ENCODE assay signal across 8 mouse cellular contexts in the genomic region with DNA sequence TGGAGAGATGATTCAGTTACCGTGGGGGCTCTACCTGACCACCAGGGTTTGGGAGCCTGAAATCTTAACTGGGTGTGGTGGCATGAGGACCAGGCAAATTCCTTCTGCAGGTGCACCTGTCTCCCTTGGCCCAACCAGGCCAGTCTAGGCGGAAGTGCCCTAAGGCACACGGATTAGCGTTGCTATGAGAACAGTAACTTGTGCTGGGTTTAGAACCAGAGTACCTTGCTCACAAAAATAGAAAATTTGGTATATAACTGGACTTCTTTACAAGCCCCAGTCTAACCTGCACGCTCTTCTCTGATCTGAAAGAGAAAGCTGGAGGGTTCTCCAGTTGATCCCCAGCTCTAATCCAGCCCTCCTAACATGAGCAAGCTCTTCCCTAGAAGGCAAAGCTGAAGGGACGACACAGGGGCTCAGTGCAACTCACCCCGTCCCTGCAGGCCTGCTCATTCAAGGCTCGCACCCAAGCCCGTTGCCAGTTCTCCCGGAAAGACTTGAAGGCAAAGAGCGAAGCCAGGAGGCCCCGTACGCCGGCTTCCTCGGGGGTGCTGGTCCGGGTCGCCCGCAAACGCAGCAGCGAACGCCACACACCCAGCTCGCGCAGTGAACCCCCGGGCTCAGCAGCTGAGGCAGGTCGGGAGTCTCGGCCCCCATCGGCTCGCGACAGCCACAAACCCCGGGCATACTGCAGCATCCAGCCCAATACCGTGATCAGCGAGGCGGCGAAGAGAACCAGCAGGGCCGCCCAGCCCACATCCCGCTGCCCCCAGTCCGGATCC. TPM values are rescaled to one million over a fixed set of nuclear protein-coding genes. Genes with fewer than 3 reads are reported as not detected.
A peak's percentile ranks its signal among the peaks of the same experiment; 100 is the strongest.
DNase-seq lines count a peak whose midpoint lies in the region; ATAC-seq and TF ChIP-seq lines count a peak whose summit lies in the region.

No protein-coding gene starts in this region.

- H3K36me3 ChIP-seq in kidney, postnatal 0 days (ENCODE audit: insufficient read depth, low read length): peaks cover 20% of the 10 kb centered on the region
- peaks cover 28% of the 10 kb centered on the region for H3K36me3 ChIP-seq in E14TG2a.4 (ENCODE audit: insufficient read depth, low read length)
- peaks cover 23% of the 10 kb centered on the region for H3K36me3 ChIP-seq in heart, embryonic 14.5 days (ENCODE audit: control insufficient read depth, insufficient read depth, low read length)
- H3K36me3 ChIP-seq in liver, adult 2 months (ENCODE audit: control insufficient read depth, insufficient read depth, low read length): peaks cover 17% of the 10 kb centered on the region; the same call in 1 of the 2 replicates
- peaks cover 16% of the 10 kb centered on the region for H3K36me3 ChIP-seq in neural tube, embryonic 14.5 days (ENCODE audit: control insufficient read depth, insufficient read depth, low read length)

- H3K79me2 ChIP-seq in liver, adult 2 months (ENCODE audit: control insufficient read depth, insufficient read depth, low read length): peaks cover 18% of the 10 kb centered on the region

- DNase-seq in kidney, postnatal 0 days (ENCODE audit: low spot score): no peak
- DNase-seq in kidney, adult 11 months: no peak
- peak; percentile 37 for DNase-seq in brain, adult 2 months (ENCODE audit: low read depth, low spot score)
- DNase-seq in liver, adult 2 months (ENCODE audit: extremely low read depth, low read depth, low spot score): peak; percentile 52
- DNase-seq in left cerebral cortex, adult 11 months (ENCODE audit: low spot score): no peak

- H3K27ac ChIP-seq in kidney, postnatal 0 days: peak overlapping the region; percentile 81
- peak overlapping the region in 1 of 2 experiments; percentile 67; a peak in 2 of 4 replicates for H3K27ac ChIP-seq in heart, embryonic 14.5 days (replicated peaks in 1 of 2; ENCODE audit: control insufficient read depth in 1 of 2, insufficient read depth in 1 of 2, low read depth in 2 of 2, low read length in 2 of 2)
- peak overlapping the region; percentile 85 for H3K27ac ChIP-seq in liver, adult 2 months (replicated peaks; ENCODE audit: insufficient read depth, low read depth, low read length)
- peak overlapping the region; percentile 74 for H3K27ac ChIP-seq in neural tube, embryonic 14.5 days (ENCODE audit: low read depth, low read length)

- no peaks in the 10 kb centered on the region for H3K27me3 ChIP-seq in kidney, postnatal 0 days (ENCODE audit: insufficient read depth, low read length)
- peaks cover 53% of the 10 kb centered on the region for H3K27me3 ChIP-seq in E14TG2a.4 (ENCODE audit: insufficient read depth, low read length)
- H3K27me3 ChIP-seq in heart, embryonic 14.5 days (ENCODE audit: control insufficient read depth, insufficient read depth, low read length): no peaks in the 10 kb centered on the region
- H3K27me3 ChIP-seq in liver, adult 2 months (ENCODE audit: control insufficient read depth, insufficient read depth, low read length): no peaks in the 10 kb centered on the region
- H3K27me3 ChIP-seq in neural tube, embryonic 14.5 days (ENCODE audit: control insufficient read depth, insufficient read depth, low read length): no peaks in the 10 kb centered on the region

- no peak for ATAC-seq in kidney, postnatal 0 days (replicated peaks; ENCODE audit: low FRiP score, low read depth)
- ATAC-seq in heart, embryonic 14.5 days (ENCODE audit: insufficient number of reproducible peaks, insufficient read depth, low FRiP score, low read depth): no peak; the same call in 1 of the 2 replicates
- peak; percentile 25 for ATAC-seq in neural tube, embryonic 14.5 days (ENCODE audit: low read depth)

- peak overlapping the region; percentile 88 for H3K9ac ChIP-seq in kidney, postnatal 0 days (ENCODE audit: low read depth, low read length)
- H3K9ac ChIP-seq in heart, embryonic 14.5 days (ENCODE audit: low read length): peak overlapping the region; percentile 91
- peak overlapping the region; percentile 99 for H3K9ac ChIP-seq in liver, adult 2 months (ENCODE audit: low read depth, low read length)
- peak overlapping the region; percentile 95 for H3K9ac ChIP-seq in neural tube, embryonic 14.5 days (replicated peaks; ENCODE audit: low read depth, low read length)

- peaks cover 16% of the 10 kb centered on the region for H3K4me1 ChIP-seq in kidney, postnatal 0 days (replicated peaks; ENCODE audit: insufficient read depth, low read length)
- H3K4me1 ChIP-seq in E14TG2a.4 (replicated peaks; ENCODE audit: low read depth, low read length): peaks cover 69% of the 10 kb centered on the region
- peaks cover 13 to 25% of the 10 kb centered on the region in 2 experiments for H3K4me1 ChIP-seq in heart, embryonic 14.5 days (ENCODE audit: control insufficient read depth in 2 of 2, insufficient read depth in 2 of 2, low read length in 2 of 2)
- H3K4me1 ChIP-seq in liver, adult 2 months (ENCODE audit: control insufficient read depth, insufficient read depth, low read length): peaks cover 14% of the 10 kb centered on the region
- H3K4me1 ChIP-seq in neural tube, embryonic 14.5 days (ENCODE audit: control insufficient read depth, insufficient read depth, low read length): peaks cover 23% of the 10 kb centered on the region

- no peak for TF ChIP-seq POLR2A in liver, adult 2 months (IDR thresholded peaks at IDR 0.05; ENCODE audit: extremely low read depth, insufficient read depth, low read length)

- H3K9me3 ChIP-seq in kidney, postnatal 0 days (replicated peaks; ENCODE audit: low read length): no peaks in the 10 kb centered on the region
- H3K9me3 ChIP-seq in E14TG2a.4 (ENCODE audit: low read length): no peaks in the 10 kb centered on the region
- H3K9me3 ChIP-seq in heart, embryonic 14.5 days (ENCODE audit: control insufficient read depth, low read length): no peaks in the 10 kb centered on the region
- no peaks in the 10 kb centered on the region for H3K9me3 ChIP-seq in neural tube, embryonic 14.5 days (ENCODE audit: control insufficient read depth, low read length)

- H3K4me2 ChIP-seq in kidney, postnatal 0 days (ENCODE audit: low read length): peak overlapping the region; percentile 93
- peak overlapping the region; percentile 91 for H3K4me2 ChIP-seq in heart, embryonic 14.5 days (ENCODE audit: low read length)
- peak overlapping the region; percentile 91 for H3K4me2 ChIP-seq in neural tube, embryonic 14.5 days (ENCODE audit: low read depth, low read length)

- WGBS in kidney, postnatal 0 days: 2% methylated on average over 37 of the region's 37 CpGs
- whole genome bisulfite sequencing in heart, embryonic 14.5 days: 4% methylated on average over 37 of the region's 37 CpGs
- whole genome bisulfite sequencing in liver, adult 2 months: under 1% methylated on average over 36 of the region's 37 CpGs
- WGBS in neural tube, embryonic 14.5 days: 3% methylated on average over 37 of the region's 37 CpGs

- no peak for TF ChIP-seq CTCF in kidney, postnatal 0 days (IDR thresholded peaks at IDR 0.05; ENCODE audit: low read depth)
- no peak for TF ChIP-seq CTCF in E14TG2a.4 (conservative IDR thresholded peaks at IDR 0.05; ENCODE audit: low read length)
- no peak for TF ChIP-seq CTCF in liver, adult 2 months (IDR thresholded peaks at IDR 0.05; ENCODE audit: low read depth, low read length)

- peak overlapping the region; percentile 84 for H3K4me3 ChIP-seq in kidney, postnatal 0 days (replicated peaks; ENCODE audit: low read depth, low read length)
- peak overlapping the region; percentile 97 for H3K4me3 ChIP-seq in E14TG2a.4 (replicated peaks; ENCODE audit: low read length)
- H3K4me3 ChIP-seq in heart, embryonic 14.5 days (ENCODE audit: control insufficient read depth in 1 of 2, insufficient read depth in 1 of 2, low read depth in 1 of 2, low read length in 2 of 2): peak overlapping the region; percentile 93 to 95
- H3K4me3 ChIP-seq in liver, adult 2 months (ENCODE audit: insufficient read depth, low read depth, low read length): peak overlapping the region; percentile 98
- peak overlapping the region; percentile 76 for H3K4me3 ChIP-seq in neural tube, embryonic 14.5 days (ENCODE audit: low read depth, low read length)

RNA-seq across cellular contexts. Expression of a gene that starts 0.8 kb away (rescaled TPM):
- 11.6 and 13.0 TPM in 2 replicates for polyA plus RNA-seq in kidney, postnatal 0 days (2015; fragmentation: Nextera tagmentation; extraction: Ambion mirVana)
- 5.4 and 7.7 TPM in 2 replicates for polyA plus RNA-seq in heart, embryonic 14.5 days (2014; fragmentation: Nextera tagmentation; extraction: Ambion mirVana)
- total RNA-seq in liver, adult 2 months (2014; rRNA removed): 5.2 and 7.9 TPM in 2 replicates
- polyA plus RNA-seq in liver, adult 2 months (2012; rRNA removed): 60.1 and 60.9 TPM in 2 replicates
- 19.0 and 21.9 TPM in 2 replicates for polyA plus RNA-seq in neural tube, embryonic 14.5 days (2014; fragmentation: Nextera tagmentation; extraction: Ambion mirVana)

RNA-seq across cellular contexts. Expression of a gene that starts 6.5 kb away (rescaled TPM):
- polyA plus RNA-seq in kidney, postnatal 0 days (2015; fragmentation: Nextera tagmentation; extraction: Ambion mirVana): 32.2 and 33.6 TPM in 2 replicates
- polyA plus RNA-seq in heart, embryonic 14.5 days (2014; fragmentation: Nextera tagmentation; extraction: Ambion mirVana): 34.7 and 37.8 TPM in 2 replicates
- total RNA-seq in liver, adult 2 months (2014; rRNA removed): 8.7 and 13.1 TPM in 2 replicates
- 57.4 and 71.7 TPM in 2 replicates for polyA plus RNA-seq in liver, adult 2 months (2012; rRNA removed)
- polyA plus RNA-seq in neural tube, embryonic 14.5 days (2014; fragmentation: Nextera tagmentation; extraction: Ambion mirVana): 35.3 and 35.9 TPM in 2 replicates

RNA-seq across cellular contexts. Expression of a gene that starts 13.8 kb away (rescaled TPM):
- polyA plus RNA-seq in kidney, postnatal 0 days (2015; fragmentation: Nextera tagmentation; extraction: Ambion mirVana): 14.9 and 18.5 TPM in 2 replicates
- 10.5 and 12.1 TPM in 2 replicates for polyA plus RNA-seq in heart, embryonic 14.5 days (2014; fragmentation: Nextera tagmentation; extraction: Ambion mirVana)
- 7.4 and 7.6 TPM in 2 replicates for total RNA-seq in liver, adult 2 months (2014; rRNA removed)
- 10.6 and 16.9 TPM in 2 replicates for polyA plus RNA-seq in liver, adult 2 months (2012; rRNA removed)
- polyA plus RNA-seq in neural tube, embryonic 14.5 days (2014; fragmentation: Nextera tagmentation; extraction: Ambion mirVana): 21.9 and 23.2 TPM in 2 replicates

RNA-seq across cellular contexts. Expression of a gene that starts 15.2 kb away (rescaled TPM):
- 186 and 205 TPM in 2 replicates for polyA plus RNA-seq in kidney, postnatal 0 days (2015; fragmentation: Nextera tagmentation; extraction: Ambion mirVana)
- polyA plus RNA-seq in heart, embryonic 14.5 days (2014; fragmentation: Nextera tagmentation; extraction: Ambion mirVana): 153 and 167 TPM in 2 replicates
- total RNA-seq in liver, adult 2 months (2014; rRNA removed): 5.6 and 11.2 TPM in 2 replicates
- polyA plus RNA-seq in liver, adult 2 months (2012; rRNA removed): 22.5 and 23.6 TPM in 2 replicates
- 92.3 and 94.3 TPM in 2 replicates for polyA plus RNA-seq in neural tube, embryonic 14.5 days (2014; fragmentation: Nextera tagmentation; extraction: Ambion mirVana)

RNA-seq across cellular contexts. Expression of a gene that starts 24.7 kb away (rescaled TPM):
- 88.2 and 95.8 TPM in 2 replicates for polyA plus RNA-seq in kidney, postnatal 0 days (2015; fragmentation: Nextera tagmentation; extraction: Ambion mirVana)
- polyA plus RNA-seq in heart, embryonic 14.5 days (2014; fragmentation: Nextera tagmentation; extraction: Ambion mirVana): 110 and 112 TPM in 2 replicates
- 61.3 and 67.7 TPM in 2 replicates for total RNA-seq in liver, adult 2 months (2014; rRNA removed)
- 58.8 and 61.4 TPM in 2 replicates for polyA plus RNA-seq in liver, adult 2 months (2012; rRNA removed)
- polyA plus RNA-seq in neural tube, embryonic 14.5 days (2014; fragmentation: Nextera tagmentation; extraction: Ambion mirVana): 58.3 and 58.4 TPM in 2 replicates

Comparison
In these comparisons a context has a peak if more than half of its experiments do, and no peak if none do; other contexts are left out.
1. DNase-seq: peak in brain, adult 2 months (single experiment) and liver, adult 2 months (single experiment); none in kidney, postnatal 0 days (single experiment), kidney, adult 11 months (single experiment) and left cerebral cortex, adult 11 months (single experiment).
2. Peak in every context shown above with its lines, with median percentiles within 50 percentile points of each other: H3K4me2 ChIP-seq, H3K4me3 ChIP-seq and H3K9ac ChIP-seq.